Mouse (Mus musculus): Measurements from ENCODE around the gene Wdr6. TPM values are rescaled to one million over a fixed set of nuclear protein-coding genes. Genes with fewer than 3 reads are reported as not detected.

The Wdr6 gene
- total and polyA plus RNA-seq, 3 experiments, result 9.1 to 16.3 (median 14.3) TPM

DNA sequence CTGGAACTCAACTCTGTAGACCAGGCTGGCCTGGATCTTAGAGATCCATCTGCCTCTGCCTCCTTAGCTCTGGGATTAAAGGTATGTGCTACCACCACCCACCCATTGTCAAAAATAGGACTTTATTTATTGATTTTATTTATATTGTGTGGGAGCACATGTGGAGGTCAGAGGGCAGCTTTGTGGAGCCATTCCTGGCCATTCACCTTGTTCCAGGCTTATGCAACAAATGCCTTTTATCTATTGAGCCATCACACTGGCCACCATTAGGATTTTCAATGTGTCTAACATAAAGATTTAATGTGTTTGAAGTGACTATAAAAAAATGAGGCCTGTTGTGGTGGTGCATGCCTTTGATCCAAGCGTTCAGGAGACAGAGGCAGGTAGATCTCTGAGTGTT, 47.0 kb downstream of the Wdr6 start:
- Histone ChIP-seq H3K27me3 (replicated peaks) (no peaks in the 10 kb centered on the region), H3K36me3 (replicated peaks in 1 of 2; ENCODE audit: control insufficient read depth in 1 of 2, insufficient read depth in 1 of 2, low read length in 1 of 2) (peaks cover 65 to 93% of the 10 kb centered on the region in 2 experiments), H3K27ac (ENCODE audit: insufficient read depth, low read depth) (no peak overlapping the region), H3K9me3 (replicated peaks; ENCODE audit: low read length) (no peaks in the 10 kb centered on the region), H3K4me2 (ENCODE audit: insufficient read depth, low read depth, poor library complexity, severe bottlenecking) (no peak overlapping the region), H3K9ac (ENCODE audit: insufficient read depth, low read depth) (no peak overlapping the region), H3K4me3 (replicated peaks in 1 of 3; ENCODE audit: low read depth in 2 of 3, low read length in 2 of 3, poor library complexity in 1 of 3) (no peak overlapping the region), H3K4me1 (ENCODE audit: control insufficient read depth in 1 of 2, insufficient read depth in 2 of 2) (peaks cover 0 to 6% of the 10 kb centered on the region in 2 experiments; a peak in 1 of 4 replicates), H3K79me2 (replicated peaks; ENCODE audit: control insufficient read depth, extremely low read depth, insufficient read depth, poor library complexity, severe bottlenecking) (peaks cover 51% of the 10 kb centered on the region)
- in situ Hi-C loops (cut with MboI; ENCODE audit: low pct_ligation_motif_present, low pct_unique_long_range_greater_than_20kb, low sequenced_read_pairs) (no loop called here), dilution Hi-C loops (cut with MboI; ENCODE audit: extremely low pct_ligation_motif_present, extremely low pct_unique_long_range_greater_than_20kb, low sequenced_read_pairs) (no loop called here)
- no peak for TF ChIP-seq SIN3A (IDR thresholded peaks at IDR 0.05; ENCODE audit: low read length)
- no peak for TF ChIP-seq CHD2 (IDR thresholded peaks at IDR 0.05; ENCODE audit: low read length)
- TF ChIP-seq NELFE (IDR thresholded peaks at IDR 0.05; ENCODE audit: low read depth, low read length), result no peak
- no peak for TF ChIP-seq IRF4 (IDR thresholded peaks at IDR 0.05; ENCODE audit: low read depth, low read length)
- no peak for TF ChIP-seq JUN (IDR thresholded peaks at IDR 0.05; ENCODE audit: insufficient read depth, low read depth, low read length)
- no peak for TF ChIP-seq PAX5 (IDR thresholded peaks at IDR 0.05; ENCODE audit: low read length)
- TF ChIP-seq ZMIZ1 (IDR thresholded peaks at IDR 0.05; ENCODE audit: low read depth, low read length), result no peak
- TF ChIP-seq EP300 (IDR thresholded peaks at IDR 0.05; ENCODE audit: low read length), result no peak
- TF ChIP-seq HCFC1 (IDR thresholded peaks at IDR 0.05; ENCODE audit: low read depth, low read length), result no peak
- no peak for TF ChIP-seq POLR2A (IDR thresholded peaks at IDR 0.05; ENCODE audit: low read depth, low read length)
- TF ChIP-seq BHLHE40 (IDR thresholded peaks at IDR 0.05; ENCODE audit: low read depth, low read length), result no peak
- TF ChIP-seq MAZ (IDR thresholded peaks at IDR 0.05; ENCODE audit: low read depth, low read length), result no peak
- no peak for TF ChIP-seq ELF1 (IDR thresholded peaks at IDR 0.05; ENCODE audit: low read depth, low read length)
- TF ChIP-seq TBP (conservative IDR thresholded peaks at IDR 0.05; ENCODE audit: low read depth, low read length), result no peak
- TF ChIP-seq MAFK (IDR thresholded peaks at IDR 0.05; ENCODE audit: insufficient replicate concordance, low read length), result no peak
- TF ChIP-seq MEF2A (IDR thresholded peaks at IDR 0.05; ENCODE audit: borderline replicate concordance, low read depth, low read length), result no peak
- no peak for DNase-seq (ENCODE audit: extremely low read depth)

DNA sequence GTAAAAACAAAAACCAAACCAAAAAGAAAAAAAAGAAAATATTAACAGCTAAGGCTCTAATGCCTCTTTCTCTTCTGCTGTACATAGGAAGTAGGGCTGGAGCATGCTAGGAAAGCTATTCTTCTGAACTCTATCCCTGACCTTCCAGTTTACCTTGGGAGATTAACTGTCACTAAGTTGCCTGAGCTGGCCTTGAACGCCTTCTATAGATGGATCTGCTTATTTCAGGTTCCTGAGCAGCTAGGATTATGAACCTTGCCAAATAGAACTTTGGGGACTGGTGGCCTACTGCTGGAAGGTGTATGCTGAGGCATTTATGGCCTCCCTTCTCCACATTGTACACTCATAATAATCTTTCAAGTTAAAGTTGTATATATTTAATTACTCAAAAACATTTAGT, 47.6 kb downstream of the Wdr6 start:
- TF ChIP-seq POLR2A (IDR thresholded peaks at IDR 0.05; ENCODE audit: low read depth, low read length), result no peak
- TF ChIP-seq JUND (conservative IDR thresholded peaks at IDR 0.05; ENCODE audit: low read depth, low read length), result no peak
- no peak for TF ChIP-seq TCF12 (IDR thresholded peaks at IDR 0.05; ENCODE audit: low read depth, low read length)
- no peak for TF ChIP-seq MAX (IDR thresholded peaks at IDR 0.05; ENCODE audit: low read length)
- no peak for TF ChIP-seq RAD21 (IDR thresholded peaks at IDR 0.05; ENCODE audit: low read depth, low read length)
- TF ChIP-seq NELFE (IDR thresholded peaks at IDR 0.05; ENCODE audit: low read depth, low read length), result no peak
- no peak for TF ChIP-seq KAT2A (IDR thresholded peaks at IDR 0.05; ENCODE audit: insufficient replicate concordance, low read length)
- no peak for TF ChIP-seq SMC3 (IDR thresholded peaks at IDR 0.05; ENCODE audit: low read depth, low read length)
- TF ChIP-seq ZNF384 (IDR thresholded peaks at IDR 0.05; ENCODE audit: low read depth, low read length), result no peak
- no peak for TF ChIP-seq E2F4 (IDR thresholded peaks at IDR 0.05; ENCODE audit: insufficient replicate concordance, low read depth, low read length)
- TF ChIP-seq ZMIZ1 (IDR thresholded peaks at IDR 0.05; ENCODE audit: low read depth, low read length), result no peak
- no peak for TF ChIP-seq ELF1 (IDR thresholded peaks at IDR 0.05; ENCODE audit: low read depth, low read length)
- no peak for TF ChIP-seq CHD2 (IDR thresholded peaks at IDR 0.05; ENCODE audit: low read length)
- no peak for TF ChIP-seq ETS1 (conservative IDR thresholded peaks at IDR 0.05; ENCODE audit: low read depth, low read length)
- no peak for TF ChIP-seq UBTF (IDR thresholded peaks at IDR 0.05; ENCODE audit: low read depth, low read length)
- TF ChIP-seq MAZ (IDR thresholded peaks at IDR 0.05; ENCODE audit: low read depth, low read length), result no peak
- TF ChIP-seq GABPA (IDR thresholded peaks at IDR 0.05; ENCODE audit: insufficient replicate concordance, low read depth, low read length), result no peak
- TF ChIP-seq CTCF (conservative IDR thresholded peaks at IDR 0.05 in 1 of 2, IDR thresholded peaks at IDR 0.05 in 1 of 2; ENCODE audit: low read depth in 2 of 2, low read length in 2 of 2), result no peak
- TF ChIP-seq CHD1 (IDR thresholded peaks at IDR 0.05; ENCODE audit: low read depth, low read length), result no peak
- Histone ChIP-seq H3K27me3 (replicated peaks) (no peaks in the 10 kb centered on the region), H3K36me3 (replicated peaks in 1 of 2; ENCODE audit: control insufficient read depth in 1 of 2, insufficient read depth in 1 of 2, low read length in 1 of 2) (peaks cover 62 to 91% of the 10 kb centered on the region in 2 experiments), H3K79me2 (replicated peaks; ENCODE audit: control insufficient read depth, extremely low read depth, insufficient read depth, poor library complexity, severe bottlenecking) (peaks cover 52% of the 10 kb centered on the region), H3K9me3 (replicated peaks; ENCODE audit: low read length) (no peaks in the 10 kb centered on the region), H3K9ac (ENCODE audit: insufficient read depth, low read depth) (no peak overlapping the region), H3K4me1 (ENCODE audit: control insufficient read depth in 1 of 2, insufficient read depth in 2 of 2) (peaks cover 0 to 12% of the 10 kb centered on the region in 2 experiments; a peak in 2 of 4 replicates), H3K27ac (ENCODE audit: insufficient read depth, low read depth) (no peak overlapping the region), H3K4me3 (replicated peaks in 1 of 3; ENCODE audit: low read depth in 2 of 3, low read length in 2 of 3, poor library complexity in 1 of 3) (no peak overlapping the region), H3K4me2 (ENCODE audit: insufficient read depth, low read depth, poor library complexity, severe bottlenecking) (no peak overlapping the region)
- in situ Hi-C loops (cut with MboI; ENCODE audit: low pct_ligation_motif_present, low pct_unique_long_range_greater_than_20kb, low sequenced_read_pairs), result no loop called here
- dilution Hi-C loops (cut with MboI; ENCODE audit: extremely low pct_ligation_motif_present, extremely low pct_unique_long_range_greater_than_20kb, low sequenced_read_pairs), result no loop called here
- DNase-seq (ENCODE audit: extremely low read depth), result no peak

Data from CH12.LX (cell line).